Mouse (Mus musculus) spleen, adult 2 months (tissue): ENCODE data around the gene Stn1. TPM values are rescaled to one million over a fixed set of nuclear protein-coding genes. Genes with fewer than 3 reads are reported as not detected.

Experiments used
- DNase-seq, 2 experiments: peaks; one replicate each; pipeline versions ENCODE4 v3.0.0 to v3.0.0-alpha.2; 2012 to 2021; ENCODE audit warnings: low spot score in 2 of 2, low read depth in 1 of 2
- H3K27ac ChIP-seq: fragments of 200-500 bp; 2 replicates; pipeline ENCODE4 v1.5.1; 2012; ENCODE audit warnings: low read length, inconsistent platforms; ENCODE audit not compliant: insufficient read depth
- H3K27me3 ChIP-seq: fragments of 200-500 bp; 2 replicates; pipeline ENCODE4 v1.6.1; 2012; ENCODE audit warnings: mild to moderate bottlenecking, moderate library complexity, low read length, inconsistent platforms; ENCODE audit not compliant: control insufficient read depth, insufficient read depth
- H3K36me3 ChIP-seq: fragments of 200-500 bp; 2 replicates; pipeline ENCODE4 v1.6.1; 2012; ENCODE audit warnings: mild to moderate bottlenecking, low read length, inconsistent platforms; ENCODE audit not compliant: control insufficient read depth, insufficient read depth
- H3K4me1 ChIP-seq: fragments of 200-500 bp; 2 replicates; pipeline ENCODE4 v1.6.1; 2011; ENCODE audit warnings: inconsistent platforms; ENCODE audit not compliant: control insufficient read depth, insufficient read depth, insufficient read length
- H3K4me3 ChIP-seq: fragments of 200-500 bp; 2 replicates; pipeline ENCODE4 v1.5.1; 2011; ENCODE audit warnings: mild to moderate bottlenecking, inconsistent platforms; ENCODE audit not compliant: insufficient read depth, insufficient read length; ENCODE audit errors: extremely low read depth
- CTCF ChIP-seq: fragments of 200-500 bp; IDR thresholded peaks from 2 replicates; pipeline ENCODE4 v1.5.1; 2011; ENCODE audit warnings: mild to moderate bottlenecking, inconsistent platforms; ENCODE audit not compliant: insufficient read depth, insufficient read length, insufficient replicate concordance; ENCODE audit errors: extremely low read depth
- POLR2A ChIP-seq: fragments of 200-500 bp; IDR thresholded peaks from 2 replicates; pipeline ENCODE4 v1.6.1; 2011; ENCODE audit warnings: low read depth, low read length, inconsistent platforms
- WGBS: fragments of 180-500 bp; shearing (Covaris S2); methylation state at CpG from one replicate; pipeline ENCODE4 v1.1.7; 2018; 5-methylcytosine and 5-hydroxymethylcytosine counted together
- polyA plus RNA-seq: library from polyadenylated mRNA; depleted of rRNA; stranded (reverse); fragments of >200 nt; gene quantifications from 2 replicates; pipeline ENCODE4 v1.2.3, GENCODE M21; 2012

Stn1 gene
- polyA plus RNA-seq, 1 experiment, result 12.1 TPM

- TF ChIP-seq CTCF, result no peak
- TF ChIP-seq POLR2A, result no peak
- peaks cover 2% of the 10 kb centered on the region; the same call in 1 of the 2 replicates for H3K36me3 ChIP-seq
- no peaks in the 10 kb centered on the region for H3K27me3 ChIP-seq
- WGBS, result 11% methylated on average over 5 of the region's 5 CpGs
- peak overlapping the region; percentile 64 for H3K27ac ChIP-seq
- no peak overlapping the region for H3K4me3 ChIP-seq
- DNase-seq, result no peak
- no peaks in the 10 kb centered on the region; the same call in 1 of the 2 replicates for H3K4me1 ChIP-seq
Measured at GRCm38 (mm10) chr19:47531309-47531708, 6.0 kb downstream of the Stn1 start.

- no peak for TF ChIP-seq CTCF
- no peak for TF ChIP-seq POLR2A
- Histone ChIP-seq H3K4me3 (no peak overlapping the region), H3K27ac (no peak overlapping the region), H3K36me3 (peaks cover 9% of the 10 kb centered on the region), H3K4me1 (no peaks in the 10 kb centered on the region), H3K27me3 (no peaks in the 10 kb centered on the region)
- DNase-seq, result no peak
- 49% methylated on average over 21 of the region's 21 CpGs for WGBS
Measured at GRCm38 (mm10) chr19:47526239-47526986, 10.9 kb downstream of the Stn1 start.

GRCm38 (mm10) chr19:47524905-47525304, 12.4 kb downstream of the Stn1 start:
- Histone ChIP-seq H3K27me3 (no peaks in the 10 kb centered on the region), H3K4me1 (no peaks in the 10 kb centered on the region), H3K4me3 (no peak overlapping the region), H3K36me3 (peaks cover 9% of the 10 kb centered on the region), H3K27ac (no peak overlapping the region)
- no peak for TF ChIP-seq POLR2A
- no peak for TF ChIP-seq CTCF
- no peak for DNase-seq
- WGBS, result 45% methylated on average over 8 of the region's 8 CpGs

- Histone ChIP-seq H3K4me3 (no peak overlapping the region), H3K27me3 (no peaks in the 10 kb centered on the region), H3K27ac (no peak overlapping the region), H3K4me1 (no peaks in the 10 kb centered on the region), H3K36me3 (peaks cover 7% of the 10 kb centered on the region)
- 92% methylated on average over 5 of the region's 5 CpGs for WGBS
- DNase-seq, result no peak
- TF ChIP-seq CTCF (no peak), POLR2A (no peak)
Measured at GRCm38 (mm10) chr19:47521403-47521802, 15.9 kb downstream of the Stn1 start.

- DNase-seq, result no peak
- Histone ChIP-seq H3K27me3 (no peaks in the 10 kb centered on the region), H3K27ac (no peak overlapping the region; the same call in 1 of the 2 replicates), H3K36me3 (peaks cover 8% of the 10 kb centered on the region), H3K4me1 (no peaks in the 10 kb centered on the region), H3K4me3 (no peak overlapping the region)
- no peak for TF ChIP-seq POLR2A
- TF ChIP-seq CTCF, result no peak
- 76% methylated on average over 8 of the region's 8 CpGs for WGBS
Measured at GRCm38 (mm10) chr19:47519163-47519893, 18.0 kb downstream of the Stn1 start.

- H3K27ac ChIP-seq, result no peak overlapping the region; the same call in 1 of the 2 replicates
- DNase-seq, result no peak
- H3K4me3 ChIP-seq, result no peak overlapping the region
- WGBS, result 63% methylated on average over 24 of the region's 24 CpGs
- no peaks in the 10 kb centered on the region for H3K27me3 ChIP-seq
- H3K4me1 ChIP-seq, result no peaks in the 10 kb centered on the region
- peaks cover 6% of the 10 kb centered on the region; the same call in 1 of the 2 replicates for H3K36me3 ChIP-seq
- TF ChIP-seq POLR2A (no peak), CTCF (no peak)
Measured at GRCm38 (mm10) chr19:47518475-47519162, 18.7 kb downstream of the Stn1 start.
